Mouse (Mus musculus) midbrain, embryonic 12.5 days (tissue): ENCODE results near the gene Bcas3. TPM values are rescaled to one million over a fixed set of nuclear protein-coding genes. Genes with fewer than 3 reads are reported as not detected.

Source experiments
- ATAC-seq: fragments of 200-750 bp; cut with Nextera tagmentation; 2 replicates; pipeline ENCODE4 v1.8.0; 2017; ENCODE audit warnings: low read depth, moderate TSS enrichment, moderate library complexity; ENCODE audit not compliant: low FRiP score
- H3K27ac ChIP-seq: fragments of 300-500 bp; sonication (generic); replicated peaks from 2 replicates; pipeline ENCODE4 v1.5.1; 2016; ENCODE audit warnings: mild to moderate bottlenecking
- H3K27me3 ChIP-seq: fragments of 300-500 bp; sonication (generic); 2 replicates; pipeline ENCODE4 v1.6.1; 2016; ENCODE audit warnings: mild to moderate bottlenecking
- H3K36me3 ChIP-seq: fragments of 300-500 bp; sonication (generic); 2 replicates; pipeline ENCODE4 v1.6.1; 2016
- H3K4me1 ChIP-seq: fragments of 300-500 bp; sonication (generic); 2 replicates; pipeline ENCODE4 v1.6.1; 2016
- H3K4me2 ChIP-seq: fragments of 300-500 bp; sonication (generic); replicated peaks from 2 replicates; pipeline ENCODE4 v1.6.1; 2016; ENCODE audit warnings: mild to moderate bottlenecking, moderate library complexity
- H3K4me3 ChIP-seq: fragments of 300-500 bp; sonication (generic); 2 replicates; pipeline ENCODE4 v1.5.1; 2016; ENCODE audit warnings: mild to moderate bottlenecking
- H3K9ac ChIP-seq: fragments of 300-500 bp; sonication (generic); replicated peaks from 2 replicates; pipeline ENCODE4 v1.6.1; 2016; ENCODE audit warnings: mild to moderate bottlenecking, moderate library complexity
- H3K9me3 ChIP-seq: fragments of 300-500 bp; sonication (generic); 2 replicates; pipeline ENCODE4 v1.6.1; 2016; ENCODE audit warnings: mild to moderate bottlenecking
- WGBS: fragments of 180-500 bp; shearing (Covaris S2); methylation state at CpG from one replicate; pipeline ENCODE4 v1.1.7; 2016; 5-methylcytosine and 5-hydroxymethylcytosine counted together
- polyA plus RNA-seq: library from polyadenylated mRNA; unstranded; fragments of >200 nt; fragmentation: Nextera tagmentation; extraction: Ambion mirVana; gene quantifications from 2 replicates; pipeline ENCODE4 v1.2.1, GENCODE M21; 2016

Gene Bcas3
- polyA plus RNA-seq, 1 experiment from 2014 or later, result 26.8 TPM

GRCm38 (mm10) chr11:85759634-85760439, 406.9 kb downstream of the Bcas3 start:
- peaks cover 32% of the 10 kb centered on the region for H3K27me3 ChIP-seq
- ATAC-seq, result no peak
- H3K9ac ChIP-seq, result no peak overlapping the region
- peaks cover 18% of the 10 kb centered on the region for H3K4me1 ChIP-seq
- H3K4me2 ChIP-seq, result no peak overlapping the region
- H3K4me3 ChIP-seq, result no peak overlapping the region
- 69% methylated on average over 14 of the region's 14 CpGs for WGBS
- no peaks in the 10 kb centered on the region for H3K36me3 ChIP-seq
- H3K9me3 ChIP-seq, result no peaks in the 10 kb centered on the region
- H3K27ac ChIP-seq, result no peak overlapping the region

GRCm38 (mm10) chr11:85760486-85761141, 407.6 kb downstream of the Bcas3 start:
- ATAC-seq, result no peak
- no peak overlapping the region for H3K4me2 ChIP-seq
- no peak overlapping the region for H3K27ac ChIP-seq

GRCm38 (mm10) chr11:85761170-85761569, 408.2 kb downstream of the Bcas3 start:
- peaks cover 24% of the 10 kb centered on the region for H3K4me1 ChIP-seq
- no peaks in the 10 kb centered on the region for H3K9me3 ChIP-seq
- 80% methylated on average over 3 of the region's 3 CpGs for WGBS
- no peak overlapping the region for H3K4me2 ChIP-seq
- no peak overlapping the region for H3K27ac ChIP-seq
- no peak overlapping the region for H3K4me3 ChIP-seq
- H3K9ac ChIP-seq, result no peak overlapping the region
- no peak for ATAC-seq
- peaks cover 38% of the 10 kb centered on the region for H3K27me3 ChIP-seq
- no peaks in the 10 kb centered on the region for H3K36me3 ChIP-seq

More at GRCm38 (mm10) chr11:85760486-85761141, 407.6 kb downstream of the Bcas3 start:
- Histone ChIP-seq H3K27me3 (peaks cover 34% of the 10 kb centered on the region), H3K4me3 (no peak overlapping the region), H3K9ac (no peak overlapping the region), H3K4me1 (peaks cover 19% of the 10 kb centered on the region), H3K36me3 (no peaks in the 10 kb centered on the region), H3K9me3 (no peaks in the 10 kb centered on the region)
- 47% methylated on average over 6 of the region's 6 CpGs for WGBS

GRCm38 (mm10) chr11:85763655-85764054, 410.7 kb downstream of the Bcas3 start:
- Histone ChIP-seq H3K9me3 (no peaks in the 10 kb centered on the region), H3K27me3 (peaks cover 51% of the 10 kb centered on the region), H3K4me2 (no peak overlapping the region), H3K9ac (no peak overlapping the region), H3K27ac (no peak overlapping the region), H3K4me3 (no peak overlapping the region), H3K36me3 (no peaks in the 10 kb centered on the region), H3K4me1 (peaks cover 39% of the 10 kb centered on the region)
- no peak for ATAC-seq
- 81% methylated on average over 3 of the region's 3 CpGs for WGBS

- H3K27me3 ChIP-seq, result peaks cover 61% of the 10 kb centered on the region
- peaks cover 22% of the 10 kb centered on the region for H3K4me1 ChIP-seq
- H3K27ac ChIP-seq, result no peak overlapping the region
- no peaks in the 10 kb centered on the region for H3K36me3 ChIP-seq
- no peaks in the 10 kb centered on the region for H3K9me3 ChIP-seq
- no peak overlapping the region for H3K4me3 ChIP-seq
- no peak overlapping the region for H3K9ac ChIP-seq
- no peak overlapping the region for H3K4me2 ChIP-seq
- ATAC-seq, result no peak
- WGBS, result 16% methylated on average over 7 of the region's 7 CpGs
Observed at GRCm38 (mm10) chr11:85766106-85766723, 413.2 kb downstream of the Bcas3 start.

- Histone ChIP-seq H3K9ac (no peak overlapping the region), H3K27ac (no peak overlapping the region), H3K4me2 (no peak overlapping the region), H3K4me3 (no peak overlapping the region), H3K27me3 (peaks cover 59% of the 10 kb centered on the region), H3K9me3 (no peaks in the 10 kb centered on the region), H3K36me3 (no peaks in the 10 kb centered on the region), H3K4me1 (peaks cover 20% of the 10 kb centered on the region)
- ATAC-seq, result no peak
- 39% methylated on average over 6 of the region's 6 CpGs for WGBS
Observed at GRCm38 (mm10) chr11:85766811-85767210, 413.8 kb downstream of the Bcas3 start.

GRCm38 (mm10) chr11:85769740-85770139, 416.8 kb downstream of the Bcas3 start:
- Histone ChIP-seq H3K4me2 (no peak overlapping the region), H3K9ac (no peak overlapping the region), H3K9me3 (no peaks in the 10 kb centered on the region), H3K4me3 (no peak overlapping the region), H3K36me3 (no peaks in the 10 kb centered on the region), H3K27ac (no peak overlapping the region), H3K4me1 (peaks cover 20% of the 10 kb centered on the region), H3K27me3 (peaks cover 56% of the 10 kb centered on the region)
- 90% methylated on average over 2 of the region's 2 CpGs for WGBS
- ATAC-seq, result no peak

GRCm38 (mm10) chr11:85773391-85773790, 420.4 kb downstream of the Bcas3 start:
- Histone ChIP-seq H3K9ac (no peak overlapping the region), H3K27me3 (peaks cover 52% of the 10 kb centered on the region), H3K36me3 (no peaks in the 10 kb centered on the region), H3K9me3 (no peaks in the 10 kb centered on the region), H3K27ac (no peak overlapping the region), H3K4me2 (no peak overlapping the region), H3K4me1 (no peaks in the 10 kb centered on the region; the same call in 1 of the 2 replicates), H3K4me3 (no peak overlapping the region)
- WGBS, result 65% methylated on average over 4 of the region's 4 CpGs
- ATAC-seq, result no peak

- ATAC-seq, result no peak
- no peaks in the 10 kb centered on the region; the same call in 1 of the 2 replicates for H3K4me1 ChIP-seq
- no peak overlapping the region for H3K4me3 ChIP-seq
- H3K27ac ChIP-seq, result no peak overlapping the region
- H3K27me3 ChIP-seq, result peaks cover 40% of the 10 kb centered on the region
- 80% methylated on average over 6 of the region's 6 CpGs for WGBS
- H3K9me3 ChIP-seq, result no peaks in the 10 kb centered on the region
- H3K36me3 ChIP-seq, result no peaks in the 10 kb centered on the region
- H3K9ac ChIP-seq, result no peak overlapping the region
- no peak overlapping the region for H3K4me2 ChIP-seq
Observed at GRCm38 (mm10) chr11:85774707-85775106, 421.7 kb downstream of the Bcas3 start.

GRCm38 (mm10) chr11:85775492-85775891, 422.5 kb downstream of the Bcas3 start:
- no peaks in the 10 kb centered on the region for H3K9me3 ChIP-seq
- no peaks in the 10 kb centered on the region; the same call in 1 of the 2 replicates for H3K4me1 ChIP-seq
- H3K9ac ChIP-seq, result no peak overlapping the region
- H3K27me3 ChIP-seq, result peaks cover 40% of the 10 kb centered on the region
- H3K4me3 ChIP-seq, result no peak overlapping the region
- ATAC-seq, result no peak
- H3K27ac ChIP-seq, result no peak overlapping the region
- H3K4me2 ChIP-seq, result no peak overlapping the region
- 70% methylated on average over 7 of the region's 7 CpGs for WGBS
- H3K36me3 ChIP-seq, result no peaks in the 10 kb centered on the region

- H3K4me1 ChIP-seq, result no peaks in the 10 kb centered on the region; the same call in 1 of the 2 replicates
- WGBS, result 73% methylated on average over 7 of the region's 7 CpGs
- H3K27me3 ChIP-seq, result peaks cover 34% of the 10 kb centered on the region
- H3K9me3 ChIP-seq, result no peaks in the 10 kb centered on the region
- H3K9ac ChIP-seq, result no peak overlapping the region
- no peak for ATAC-seq
- no peak overlapping the region for H3K4me2 ChIP-seq
- no peak overlapping the region for H3K4me3 ChIP-seq
- no peak overlapping the region for H3K27ac ChIP-seq
- no peaks in the 10 kb centered on the region for H3K36me3 ChIP-seq
Observed at GRCm38 (mm10) chr11:85776861-85777360, 423.9 kb downstream of the Bcas3 start.

- Histone ChIP-seq H3K4me3 (no peak overlapping the region), H3K27me3 (peaks cover 25% of the 10 kb centered on the region), H3K4me2 (no peak overlapping the region), H3K27ac (no peak overlapping the region), H3K4me1 (no peaks in the 10 kb centered on the region; the same call in 1 of the 2 replicates), H3K9ac (no peak overlapping the region), H3K36me3 (no peaks in the 10 kb centered on the region), H3K9me3 (no peaks in the 10 kb centered on the region)
- no peak for ATAC-seq
- WGBS, result 91% methylated on average over 2 of the region's 2 CpGs
Observed at GRCm38 (mm10) chr11:85777950-85778349, 425.0 kb downstream of the Bcas3 start.
